Mouse (Mus musculus): Measurements from ENCODE around the gene Msrb2. TPM values are rescaled to one million over a fixed set of nuclear protein-coding genes. Genes with fewer than 3 reads are reported as not detected.

The Msrb2 gene
- polyA plus RNA-seq, 1 experiment from 2014 or later, result 9.7 TPM

GRCm38 (mm10) chr2:19431614-19432323, 60.5 kb downstream of the Msrb2 start:
- no peak for DNase-seq (ENCODE audit: low spot score)
- H3K27me3 ChIP-seq (ENCODE audit: control insufficient read depth, insufficient read depth, low read length), result peaks cover 96% of the 10 kb centered on the region
- H3K27ac ChIP-seq, result no peak overlapping the region
- H3K9me3 ChIP-seq (ENCODE audit: control insufficient read depth, low read length), result no peaks in the 10 kb centered on the region
- WGBS, result 1% methylated on average over 41 of the region's 41 CpGs
- no peak overlapping the region for H3K9ac ChIP-seq
- no peak overlapping the region for H3K4me3 ChIP-seq (replicated peaks; ENCODE audit: low read length)
- peak; percentile 38 for ATAC-seq (ENCODE audit: low FRiP score)
- H3K4me1 ChIP-seq (replicated peaks; ENCODE audit: control insufficient read depth, insufficient read depth, low read length), result peaks cover 7% of the 10 kb centered on the region; the same call in 1 of the 2 replicates
- 0 out of 2 replicates have a peak overlapping the region, but pooled peaks have one; percentile 22 for H3K4me2 ChIP-seq (replicated peaks)
- no peaks in the 10 kb centered on the region for H3K36me3 ChIP-seq (replicated peaks; ENCODE audit: control insufficient read depth, insufficient read depth)

GRCm38 (mm10) chr2:19444346-19444745, 73.1 kb downstream of the Msrb2 start:
- Histone ChIP-seq H3K9me3 (ENCODE audit: control insufficient read depth, low read length) (no peaks in the 10 kb centered on the region), H3K36me3 (replicated peaks; ENCODE audit: control insufficient read depth, insufficient read depth) (no peaks in the 10 kb centered on the region), H3K27ac (no peak overlapping the region), H3K4me2 (replicated peaks) (no peak overlapping the region), H3K4me1 (replicated peaks; ENCODE audit: control insufficient read depth, insufficient read depth, low read length) (peaks cover 19% of the 10 kb centered on the region), H3K27me3 (ENCODE audit: control insufficient read depth, insufficient read depth, low read length) (peaks cover 94% of the 10 kb centered on the region), H3K4me3 (replicated peaks; ENCODE audit: low read length) (no peak overlapping the region), H3K9ac (no peak overlapping the region)
- ATAC-seq (ENCODE audit: low FRiP score), result no peak
- 2% methylated on average over 9 of the region's 9 CpGs for WGBS
- DNase-seq (ENCODE audit: low spot score), result no peak

Other genes with a start within 250 kb of the Msrb2 start
- gene Armc3, start 172.1 kb upstream of the Msrb2 start, polyA plus RNA-seq (2014; fragmentation: Nextera tagmentation; extraction: Ambion mirVana), result 2.1 TPM in 2 replicates
- 0.51 and 0.77 TPM in 2 replicates for gene Ptf1a, start 74.2 kb downstream of the Msrb2 start, polyA plus RNA-seq (2014; fragmentation: Nextera tagmentation; extraction: Ambion mirVana)
- gene 4921504E06Rik, start 182.5 kb downstream of the Msrb2 start, polyA plus RNA-seq (2014; fragmentation: Nextera tagmentation; extraction: Ambion mirVana), result 0.18 TPM in 1 of 2 replicates, not detected in the other